Mouse (Mus musculus) CH12.LX (cell line): ENCODE data around the gene Drp2. TPM values are rescaled to one million over a fixed set of nuclear protein-coding genes. Genes with fewer than 3 reads are reported as not detected.

Experiments
- DNase-seq: peaks from one replicate; pipeline ENCODE4 v3.0.0-alpha.2; 2013; ENCODE audit errors: extremely low read depth
- H3K27ac ChIP-seq: 2 replicates; pipeline ENCODE4 v1.5.1; 2012; ENCODE audit warnings: low read depth, mild to moderate bottlenecking, control low read depth, moderate library complexity; ENCODE audit not compliant: insufficient read depth
- H3K27me3 ChIP-seq: replicated peaks from 2 replicates; pipeline ENCODE3; 2012; ENCODE audit warnings: inconsistent platforms
- H3K36me3 ChIP-seq, 2 experiments: replicated peaks in 1 of 2; 2 replicates each; pipeline versions ENCODE3 to v1.6.1; 2012; ENCODE audit warnings: inconsistent platforms in 1 of 2, low read length in 1 of 2, mild to moderate bottlenecking in 1 of 2, mixed read lengths in 1 of 2, moderate library complexity in 1 of 2; ENCODE audit not compliant: control insufficient read depth in 1 of 2, insufficient read depth in 1 of 2
- H3K4me1 ChIP-seq, 2 experiments: 2 replicates each; pipeline ENCODE4 v1.6.1; 2012; ENCODE audit warnings: inconsistent platforms in 1 of 2, moderate library complexity in 1 of 2; ENCODE audit not compliant: insufficient read depth in 2 of 2, control insufficient read depth in 1 of 2
- H3K4me2 ChIP-seq: 2 replicates; pipeline ENCODE4 v1.6.1; 2012; ENCODE audit warnings: low read depth, mild to moderate bottlenecking, control low read depth; ENCODE audit not compliant: poor library complexity, insufficient read depth, severe bottlenecking
- H3K4me3 ChIP-seq, 3 experiments: fragments of 150-350 bp in 1 of 3; sonication (generic) in 1 of 3; replicated peaks in 1 of 3; 2 replicates each; pipeline versions ENCODE3 to v1.5.1; 2011 to 2012; ENCODE audit warnings: low read depth in 2 of 3, low read length in 2 of 3, mild to moderate bottlenecking in 2 of 3, moderate library complexity in 2 of 3, control low read depth in 1 of 3, improper control_type of control experiment in 1 of 3, inconsistent platforms in 1 of 3, mixed read lengths in 1 of 3; ENCODE audit not compliant: poor library complexity in 1 of 3
- H3K79me2 ChIP-seq: replicated peaks from 2 replicates; pipeline ENCODE4 v1.6.1; 2012; ENCODE audit warnings: mild to moderate bottlenecking, moderate library complexity; ENCODE audit not compliant: control insufficient read depth, poor library complexity, insufficient read depth, severe bottlenecking; ENCODE audit errors: extremely low read depth
- H3K9ac ChIP-seq: 2 replicates; pipeline ENCODE4 v1.6.1; 2012; ENCODE audit warnings: low read depth, mild to moderate bottlenecking, control low read depth, moderate library complexity; ENCODE audit not compliant: insufficient read depth
- H3K9me3 ChIP-seq: replicated peaks from 2 replicates; pipeline ENCODE3; 2012; ENCODE audit warnings: low read length, inconsistent platforms, mixed read lengths
- BHLHE40 ChIP-seq: IDR thresholded peaks from 2 replicates; pipeline ENCODE4 v1.6.1; 2011; ENCODE audit warnings: mild to moderate bottlenecking, low read depth, low read length, improper control_type of control experiment
- CHD1 ChIP-seq: IDR thresholded peaks from 2 replicates; pipeline ENCODE4 v1.6.1; 2012; ENCODE audit warnings: low read depth, low read length, improper control_type of control experiment, inconsistent platforms
- CHD2 ChIP-seq: IDR thresholded peaks from 2 replicates; pipeline ENCODE4 v1.6.1; 2011; ENCODE audit warnings: low read length, improper control_type of control experiment
- CTCF ChIP-seq, 2 experiments: IDR thresholded peaks in 1 of 2; conservative IDR thresholded peaks in 1 of 2; 2 replicates each; pipeline ENCODE4 v1.5.1; 2011 to 2012; ENCODE audit warnings: low read depth in 2 of 2, low read length in 2 of 2, improper control_type of control experiment in 1 of 2, inconsistent platforms in 1 of 2, mild to moderate bottlenecking in 1 of 2, moderate library complexity in 1 of 2
- E2F4 ChIP-seq: IDR thresholded peaks from 2 replicates; pipeline ENCODE4 v1.6.1; 2011; ENCODE audit warnings: low read depth, low read length, improper control_type of control experiment; ENCODE audit not compliant: insufficient replicate concordance
- ELF1 ChIP-seq: IDR thresholded peaks from 2 replicates; pipeline ENCODE4 v1.6.1; 2014; ENCODE audit warnings: low read depth, mild to moderate bottlenecking, inconsistent platforms, low read length, improper control_type of control experiment
- EP300 ChIP-seq: IDR thresholded peaks from 2 replicates; pipeline ENCODE4 v1.6.1; 2011; ENCODE audit warnings: low read length, improper control_type of control experiment
- ETS1 ChIP-seq: conservative IDR thresholded peaks from 2 replicates; pipeline ENCODE4 v1.6.1; 2012; ENCODE audit warnings: low read depth, mild to moderate bottlenecking, inconsistent platforms, low read length, improper control_type of control experiment, moderate library complexity
- GABPA ChIP-seq: IDR thresholded peaks from 2 replicates; pipeline ENCODE4 v1.6.1; 2012; ENCODE audit warnings: low read depth, low read length, improper control_type of control experiment, inconsistent platforms; ENCODE audit not compliant: insufficient replicate concordance
- HCFC1 ChIP-seq: IDR thresholded peaks from 2 replicates; pipeline ENCODE4 v1.6.1; 2012; ENCODE audit warnings: low read depth, mild to moderate bottlenecking, inconsistent platforms, low read length, improper control_type of control experiment
- IRF4 ChIP-seq: IDR thresholded peaks from 2 replicates; pipeline ENCODE4 v1.6.1; 2014; ENCODE audit warnings: low read depth, mild to moderate bottlenecking, inconsistent platforms, low read length, improper control_type of control experiment
- JUN ChIP-seq: IDR thresholded peaks from 2 replicates; pipeline ENCODE4 v1.6.1; 2011; ENCODE audit warnings: low read depth, mild to moderate bottlenecking, low read length, improper control_type of control experiment, moderate library complexity; ENCODE audit not compliant: insufficient read depth
- JUND ChIP-seq: conservative IDR thresholded peaks from 2 replicates; pipeline ENCODE4 v1.6.1; 2011; ENCODE audit warnings: low read depth, low read length, improper control_type of control experiment
- MAFK ChIP-seq: IDR thresholded peaks from 2 replicates; pipeline ENCODE4 v1.6.1; 2011; ENCODE audit warnings: low read length, improper control_type of control experiment; ENCODE audit not compliant: insufficient replicate concordance
- MAX ChIP-seq: IDR thresholded peaks from 2 replicates; pipeline ENCODE4 v1.6.1; 2011; ENCODE audit warnings: low read length, improper control_type of control experiment
- MAZ ChIP-seq: IDR thresholded peaks from 2 replicates; pipeline ENCODE4 v1.6.1; 2012; ENCODE audit warnings: low read depth, mild to moderate bottlenecking, inconsistent platforms, low read length, improper control_type of control experiment, moderate library complexity
- MEF2A ChIP-seq: IDR thresholded peaks from 2 replicates; pipeline ENCODE4 v1.6.1; 2014; ENCODE audit warnings: low read depth, mild to moderate bottlenecking, inconsistent platforms, low read length, improper control_type of control experiment, borderline replicate concordance
- MXI1 ChIP-seq: IDR thresholded peaks from 2 replicates; pipeline ENCODE4 v1.6.1; 2011; ENCODE audit warnings: mild to moderate bottlenecking, low read depth, low read length, improper control_type of control experiment
- MYC ChIP-seq: IDR thresholded peaks from 2 replicates; pipeline ENCODE4 v1.6.1; 2011; ENCODE audit warnings: low read depth, mild to moderate bottlenecking, improper control_type of control experiment, low read length
- NELFE ChIP-seq: IDR thresholded peaks from 2 replicates; pipeline ENCODE4 v1.6.1; 2011; ENCODE audit warnings: low read depth, low read length, improper control_type of control experiment
- NRF1 ChIP-seq: IDR thresholded peaks from 2 replicates; pipeline ENCODE4 v1.6.1; 2014; ENCODE audit warnings: low read depth, mild to moderate bottlenecking, inconsistent platforms, low read length, improper control_type of control experiment, moderate library complexity
- PAX5 ChIP-seq: IDR thresholded peaks from 2 replicates; pipeline ENCODE4 v1.6.1; 2012; ENCODE audit warnings: low read length, inconsistent platforms, mixed read lengths
- POLR2A ChIP-seq: IDR thresholded peaks from 2 replicates; pipeline ENCODE4 v1.6.1; 2011; ENCODE audit warnings: low read depth, mild to moderate bottlenecking, improper control_type of control experiment, low read length
- POLR2AphosphoS2 ChIP-seq: IDR thresholded peaks from 2 replicates; pipeline ENCODE4 v1.6.1; 2011; ENCODE audit warnings: low read depth, low read length, improper control_type of control experiment
- RAD21 ChIP-seq: IDR thresholded peaks from 2 replicates; pipeline ENCODE4 v1.6.1; 2011; ENCODE audit warnings: low read depth, mild to moderate bottlenecking, low read length, improper control_type of control experiment, moderate library complexity
- SMC3 ChIP-seq: IDR thresholded peaks from 2 replicates; pipeline ENCODE4 v1.6.1; 2011; ENCODE audit warnings: low read depth, low read length, improper control_type of control experiment
- TBP ChIP-seq: conservative IDR thresholded peaks from 2 replicates; pipeline ENCODE4 v1.6.1; 2011; ENCODE audit warnings: low read depth, low read length, improper control_type of control experiment
- UBTF ChIP-seq: IDR thresholded peaks from 2 replicates; pipeline ENCODE4 v1.6.1; 2012; ENCODE audit warnings: low read depth, mild to moderate bottlenecking, inconsistent platforms, low read length, improper control_type of control experiment, moderate library complexity
- USF1 ChIP-seq: IDR thresholded peaks from 2 replicates; pipeline ENCODE4 v1.6.1; 2014; ENCODE audit warnings: low read depth, mild to moderate bottlenecking, inconsistent platforms, low read length, improper control_type of control experiment
- USF2 ChIP-seq: conservative IDR thresholded peaks from 2 replicates; pipeline ENCODE4 v1.6.1; 2011; ENCODE audit warnings: low read depth, low read length, improper control_type of control experiment
- ZC3H11A ChIP-seq: IDR thresholded peaks from 2 replicates; pipeline ENCODE4 v1.6.1; 2012; ENCODE audit warnings: low read depth, mild to moderate bottlenecking, inconsistent platforms, low read length, improper control_type of control experiment
- ZNF384 ChIP-seq: IDR thresholded peaks from 2 replicates; pipeline ENCODE4 v1.6.1; 2012; ENCODE audit warnings: low read depth, low read length, improper control_type of control experiment, inconsistent platforms
- dilution Hi-C: fragments of 300-500 bp; cut with MboI; formaldehyde crosslinking; loops from 2 replicates; pipeline ENCODE4 v1.14.3; 2020; ENCODE audit warnings: low sequenced_read_pairs; ENCODE audit not compliant: extremely low pct_unique_long_range_greater_than_20kb, extremely low pct_ligation_motif_present
- in situ Hi-C: fragments of 300-500 bp; cut with MboI; formaldehyde crosslinking; loops from 3 replicates; pipeline ENCODE4 v1.14.3; 2019; ENCODE audit warnings: low sequenced_read_pairs, low pct_ligation_motif_present, low pct_unique_long_range_greater_than_20kb, mixed read lengths
- polyA plus RNA-seq: library from polyadenylated mRNA; unstranded; fragments of >175 nt; gene quantifications from 2 replicates; pipeline ENCODE4 v1.2.1, GENCODE M21; 2012; ENCODE audit warnings: low read depth; ENCODE audit not compliant: insufficient read length
- total RNA-seq, 2 experiments: library from RNA; depleted of rRNA; stranded (reverse); fragments of 300-350 nt in 1 of 2; fragments of >200 nt in 1 of 2; gene quantifications; 2 replicates each; pipeline ENCODE4 v1.2.3; 2012 to 2014

The Drp2 gene
- total and polyA plus RNA-seq, 3 experiments: 0.13 to 0.59 (median 0.19) TPM

GRCm38 (mm10) chrX:134362156-134362555 lies 42.2 kb upstream of the Drp2 start:
- dilution Hi-C loops (no loop called here), in situ Hi-C loops (no loop called here)
- H3K36me3 ChIP-seq: peaks cover 3 to 30% of the 10 kb centered on the region in 2 experiments

DNA sequence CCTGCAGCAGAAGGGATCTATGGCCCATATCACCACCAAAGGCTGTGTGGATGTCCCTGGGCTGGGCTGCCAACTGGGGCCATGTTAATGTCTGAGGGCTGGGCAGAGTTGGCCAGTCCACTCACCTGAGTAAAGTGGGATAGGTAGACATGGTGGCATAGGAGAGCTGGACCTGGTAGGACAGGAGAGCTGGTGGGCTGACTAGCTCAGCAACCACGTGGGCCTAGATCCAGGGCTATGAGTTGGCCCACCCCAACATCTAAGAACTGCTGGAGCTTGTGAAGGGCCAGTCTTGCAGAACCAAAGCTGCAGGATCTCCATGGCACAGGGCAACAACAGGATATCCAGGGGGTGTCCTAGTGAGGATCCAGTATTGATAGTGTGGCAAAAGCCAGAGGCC lies 38.9 kb upstream of the Drp2 start:
- in situ Hi-C loops (no loop called here), dilution Hi-C loops (no loop called here)
- Histone ChIP-seq H3K4me2 (no peak overlapping the region), H3K9me3 (no peaks in the 10 kb centered on the region), H3K9ac (no peak overlapping the region), H3K27ac (no peak overlapping the region), H3K27me3 (no peaks in the 10 kb centered on the region), H3K4me1 (peaks cover 0 to 20% of the 10 kb centered on the region in 2 experiments; a peak in 2 of 4 replicates), H3K36me3 (peaks cover 3 to 11% of the 10 kb centered on the region in 2 experiments), H3K4me3 (no peak overlapping the region), H3K79me2 (no peaks in the 10 kb centered on the region)
- no peak for DNase-seq
- TF ChIP-seq EP300 (no peak), PAX5 (no peak), MYC (no peak), ZNF384 (no peak), TBP (no peak), ZC3H11A (no peak), HCFC1 (no peak), MXI1 (no peak), MAX (no peak), NELFE (no peak), SMC3 (no peak), CHD1 (no peak), MAFK (no peak), GABPA (no peak), JUN (no peak), NRF1 (no peak), MEF2A (no peak)

More at GRCm38 (mm10) chrX:134362156-134362555, 42.2 kb upstream of the Drp2 start:
- Histone ChIP-seq H3K9ac (no peak overlapping the region), H3K27me3 (no peaks in the 10 kb centered on the region), H3K4me2 (peak overlapping the region; percentile 24; the same call in 1 of the 2 replicates), H3K79me2 (no peaks in the 10 kb centered on the region), H3K27ac (no peak overlapping the region), H3K4me1 (peaks cover 0 to 13% of the 10 kb centered on the region in 2 experiments; a peak in 2 of 4 replicates), H3K9me3 (no peaks in the 10 kb centered on the region)
- no peak for TF ChIP-seq PAX5
- no peak for TF ChIP-seq MXI1
- TF ChIP-seq POLR2A: no peak
- no peak for TF ChIP-seq RAD21
- no peak for TF ChIP-seq ZNF384
- TF ChIP-seq BHLHE40: peak; percentile 83
- peak; percentile 55 for TF ChIP-seq JUN
- no peak for TF ChIP-seq NRF1
- TF ChIP-seq NELFE: no peak
- no peak for TF ChIP-seq POLR2AphosphoS2
- TF ChIP-seq ETS1: peak; percentile 65
- TF ChIP-seq MAX: peak; percentile 45; the same call in 1 of the 2 replicates
- TF ChIP-seq MAZ: no peak
- TF ChIP-seq IRF4: peak; percentile 80
- TF ChIP-seq MAFK: no peak
- peak; percentile 11; the same call in 1 of the 2 replicates for TF ChIP-seq USF1
- peak; percentile 84 for TF ChIP-seq MEF2A
- peak; percentile 56 for TF ChIP-seq JUND
- peak; percentile 78 for TF ChIP-seq EP300
- TF ChIP-seq E2F4: no peak
- TF ChIP-seq HCFC1: no peak
- TF ChIP-seq USF2: no peak
- no peak for TF ChIP-seq SMC3
- no peak for TF ChIP-seq UBTF
- no peak for TF ChIP-seq GABPA
- TF ChIP-seq CTCF (conservative IDR thresholded peaks at IDR 0.05 in 1 of 2, IDR thresholded peaks at IDR 0.05 in 1 of 2; ENCODE audit: low read depth in 2 of 2, low read length in 2 of 2): no peak
- no peak for TF ChIP-seq CHD2
- no peak for TF ChIP-seq ELF1
- TF ChIP-seq, all 38 proteins: peak for 9
- H3K4me3 ChIP-seq: no peak overlapping the region
- DNase-seq: peak; percentile 26
